Mouse (Mus musculus): ENCODE results near the gene C330007P06Rik. TPM values are rescaled to one million over a fixed set of nuclear protein-coding genes. Genes with fewer than 3 reads are reported as not detected.

C330007P06Rik gene
- polyA plus RNA-seq, 1 experiment from 2014 or later = 31.9 TPM

GRCm38 (mm10) chrX:36815022-36815421, 58.9 kb downstream of the C330007P06Rik start:
- Histone ChIP-seq H3K36me3 (ENCODE audit: control insufficient read depth, insufficient read depth, low read length) (no peaks in the 10 kb centered on the region), H3K9ac (ENCODE audit: low read depth, low read length) (no peak overlapping the region), H3K4me1 (ENCODE audit: control insufficient read depth, insufficient read depth, low read length) (no peaks in the 10 kb centered on the region), H3K4me3 (ENCODE audit: low read depth, low read length) (no peak overlapping the region), H3K9me3 (ENCODE audit: control insufficient read depth, low read length) (no peaks in the 10 kb centered on the region), H3K4me2 (ENCODE audit: low read depth, low read length) (no peak overlapping the region), H3K27ac (replicated peaks; ENCODE audit: low read depth, low read length) (no peak overlapping the region), H3K27me3 (replicated peaks; ENCODE audit: control insufficient read depth, insufficient read depth, low read length) (no peaks in the 10 kb centered on the region)
- WGBS = 74% methylated on average over 4 of the region's 4 CpGs
- ATAC-seq (ENCODE audit: low read depth) (no peak), DNase-seq (ENCODE audit: low spot score) (no peak)

DNA sequence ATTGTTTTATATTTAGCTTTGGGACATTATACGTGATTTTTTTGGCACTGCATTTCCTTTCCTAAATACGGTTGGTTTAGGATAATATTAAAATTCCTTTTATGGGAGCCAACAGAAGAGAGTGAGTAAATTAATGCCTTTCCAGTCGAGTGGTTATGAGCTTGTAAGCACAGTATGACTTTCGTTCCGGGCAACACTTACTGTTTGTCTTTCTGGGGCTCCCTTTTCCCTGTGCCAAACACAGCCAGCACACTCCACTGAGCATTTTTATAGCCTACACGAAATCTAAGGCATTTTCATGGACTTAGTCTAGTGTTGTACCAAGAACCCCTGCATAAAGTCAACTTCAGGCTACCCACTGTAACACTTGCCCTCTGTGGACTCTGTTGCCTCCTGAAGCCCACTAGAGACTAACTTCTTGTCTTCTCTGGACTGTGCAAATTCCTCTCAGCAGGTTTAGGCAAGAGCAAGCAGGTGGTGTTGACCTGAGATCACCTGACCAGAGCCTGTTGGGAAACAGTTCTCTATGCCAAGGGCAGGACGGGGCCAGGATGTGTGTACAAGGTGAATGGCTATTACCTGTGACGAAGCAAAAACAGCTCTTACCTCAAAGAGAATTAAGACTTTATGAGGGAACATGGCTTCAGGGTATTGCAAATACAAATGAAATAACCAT, 59.6 kb downstream of the C330007P06Rik start:
- ATAC-seq (ENCODE audit: low read depth) (no peak), DNase-seq (ENCODE audit: low spot score) (no peak)
- Histone ChIP-seq H3K36me3 (ENCODE audit: control insufficient read depth, insufficient read depth, low read length) (no peaks in the 10 kb centered on the region), H3K4me1 (ENCODE audit: control insufficient read depth, insufficient read depth, low read length) (no peaks in the 10 kb centered on the region), H3K9ac (ENCODE audit: low read depth, low read length) (no peak overlapping the region), H3K27me3 (replicated peaks; ENCODE audit: control insufficient read depth, insufficient read depth, low read length) (no peaks in the 10 kb centered on the region), H3K27ac (replicated peaks; ENCODE audit: low read depth, low read length) (no peak overlapping the region), H3K9me3 (ENCODE audit: control insufficient read depth, low read length) (no peaks in the 10 kb centered on the region), H3K4me2 (ENCODE audit: low read depth, low read length) (no peak overlapping the region), H3K4me3 (ENCODE audit: low read depth, low read length) (no peak overlapping the region)
- WGBS = 75% methylated on average over 8 of the region's 8 CpGs

GRCm38 (mm10) chrX:36811377-36811776, 62.5 kb downstream of the C330007P06Rik start:
- 44% methylated on average over 5 of the region's 5 CpGs for WGBS
- no peaks in the 10 kb centered on the region for H3K36me3 ChIP-seq (ENCODE audit: control insufficient read depth, insufficient read depth, low read length)
- H3K27me3 ChIP-seq (replicated peaks; ENCODE audit: control insufficient read depth, insufficient read depth, low read length) = no peaks in the 10 kb centered on the region
- DNase-seq (ENCODE audit: low spot score) = no peak
- ATAC-seq (ENCODE audit: low read depth) = no peak
- no peak overlapping the region for H3K9ac ChIP-seq (ENCODE audit: low read depth, low read length)
- H3K4me1 ChIP-seq (ENCODE audit: control insufficient read depth, insufficient read depth, low read length) = no peaks in the 10 kb centered on the region
- H3K4me3 ChIP-seq (ENCODE audit: low read depth, low read length) = no peak overlapping the region
- H3K9me3 ChIP-seq (ENCODE audit: control insufficient read depth, low read length) = no peaks in the 10 kb centered on the region
- H3K4me2 ChIP-seq (ENCODE audit: low read depth, low read length) = no peak overlapping the region
- no peak overlapping the region for H3K27ac ChIP-seq (replicated peaks; ENCODE audit: low read depth, low read length)

DNA sequence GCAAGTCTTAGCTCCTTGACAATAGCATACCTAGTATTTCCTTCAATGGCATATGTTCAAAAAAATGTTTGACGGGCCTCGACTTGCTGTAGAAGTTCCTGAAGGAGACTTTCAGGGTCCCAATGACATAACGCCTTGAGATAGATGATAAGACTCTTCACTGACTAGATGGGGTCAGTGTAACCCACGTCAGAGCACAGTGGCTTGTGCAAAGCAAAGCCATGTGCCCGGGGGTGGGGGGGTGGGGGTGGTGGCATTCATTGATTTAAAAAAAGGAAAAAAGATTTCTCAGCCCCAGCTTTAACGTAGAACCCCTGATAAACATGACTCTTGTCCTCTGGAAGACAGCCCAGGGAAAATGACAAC, 65.6 kb downstream of the C330007P06Rik start:
- H3K27ac ChIP-seq (replicated peaks; ENCODE audit: low read depth, low read length) = peak overlapping the region; percentile 63; the same call in 1 of the 2 replicates
- 59% methylated on average over 6 of the region's 6 CpGs for WGBS
- H3K4me1 ChIP-seq (ENCODE audit: control insufficient read depth, insufficient read depth, low read length) = no peaks in the 10 kb centered on the region
- DNase-seq (ENCODE audit: low spot score) (no peak), ATAC-seq (ENCODE audit: low read depth) (peak; percentile 31)
- H3K36me3 ChIP-seq (ENCODE audit: control insufficient read depth, insufficient read depth, low read length) = no peaks in the 10 kb centered on the region
- H3K4me2 ChIP-seq (ENCODE audit: low read depth, low read length) = peak overlapping the region; percentile 52; the same call in 1 of the 2 replicates
- H3K27me3 ChIP-seq (replicated peaks; ENCODE audit: control insufficient read depth, insufficient read depth, low read length) = no peaks in the 10 kb centered on the region
- H3K9me3 ChIP-seq (ENCODE audit: control insufficient read depth, low read length) = no peaks in the 10 kb centered on the region
- H3K4me3 ChIP-seq (ENCODE audit: low read depth, low read length) = peak overlapping the region; percentile 38
- no peak overlapping the region for H3K9ac ChIP-seq (ENCODE audit: low read depth, low read length)

DNA sequence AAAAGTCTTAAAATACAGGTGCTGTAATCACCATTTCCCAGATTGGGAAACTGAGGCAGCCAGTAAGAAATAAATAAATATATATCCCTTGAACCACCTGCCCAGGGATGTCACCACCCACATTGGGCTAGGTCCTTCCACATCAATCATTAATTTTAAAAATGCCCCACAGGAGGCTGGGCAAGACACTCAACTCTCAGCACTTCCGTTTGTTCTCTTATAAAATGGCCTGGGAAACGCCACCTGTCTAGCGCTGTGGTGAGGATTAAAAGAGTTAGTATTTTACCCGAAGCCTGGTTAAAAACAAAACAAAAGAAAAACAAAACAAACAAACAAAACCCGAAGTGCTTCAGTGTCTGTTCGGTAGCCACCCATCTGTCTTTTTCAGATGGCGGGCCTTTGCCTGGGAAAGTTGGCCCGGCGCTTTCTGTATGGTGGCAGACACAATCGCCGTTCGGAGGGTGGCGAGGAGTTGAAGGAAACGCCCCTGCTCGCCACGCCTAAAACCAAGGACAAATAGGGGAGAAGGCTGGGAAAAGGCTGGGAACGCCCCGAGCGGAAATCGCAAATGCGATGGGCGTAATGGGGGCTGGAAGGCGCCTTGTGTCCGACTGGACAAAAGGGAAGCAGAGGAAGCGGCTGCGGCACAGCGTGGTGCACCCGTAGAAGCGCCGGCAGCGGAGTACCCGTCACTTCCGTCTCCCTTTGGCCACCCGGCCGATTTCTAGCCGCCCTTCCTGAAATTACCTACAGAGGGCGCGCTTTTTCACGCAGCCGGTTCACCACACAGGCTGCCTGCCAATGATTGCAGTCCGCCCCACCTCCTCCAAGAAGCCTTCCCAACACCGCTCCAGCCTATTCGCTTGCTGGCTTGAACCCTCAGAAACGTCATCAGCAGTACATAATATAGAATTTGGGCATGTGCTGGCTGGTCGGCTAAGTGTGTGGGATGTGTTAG, 66.3 kb downstream of the C330007P06Rik start:
- H3K4me3 ChIP-seq (ENCODE audit: low read depth, low read length) = peak overlapping the region; percentile 38
- H3K9me3 ChIP-seq (ENCODE audit: control insufficient read depth, low read length) = no peaks in the 10 kb centered on the region
- H3K9ac ChIP-seq (ENCODE audit: low read depth, low read length) = peak overlapping the region; percentile 38; the same call in 1 of the 2 replicates
- DNase-seq (ENCODE audit: low spot score) (peak; percentile 92), ATAC-seq (ENCODE audit: low read depth) (peak; percentile 95)
- no peaks in the 10 kb centered on the region for H3K4me1 ChIP-seq (ENCODE audit: control insufficient read depth, insufficient read depth, low read length)
- no peaks in the 10 kb centered on the region for H3K27me3 ChIP-seq (replicated peaks; ENCODE audit: control insufficient read depth, insufficient read depth, low read length)
- H3K27ac ChIP-seq (replicated peaks; ENCODE audit: low read depth, low read length) = peak overlapping the region; percentile 63
- H3K4me2 ChIP-seq (ENCODE audit: low read depth, low read length) = peak overlapping the region; percentile 52
- H3K36me3 ChIP-seq (ENCODE audit: control insufficient read depth, insufficient read depth, low read length) = no peaks in the 10 kb centered on the region
- WGBS = 13% methylated on average over 34 of the region's 45 CpGs

GRCm38 (mm10) chrX:36805466-36806235, 68.3 kb downstream of the C330007P06Rik start:
- H3K9me3 ChIP-seq (ENCODE audit: control insufficient read depth, low read length) = no peaks in the 10 kb centered on the region
- H3K4me2 ChIP-seq (ENCODE audit: low read depth, low read length) = no peak overlapping the region
- no peak for ATAC-seq (ENCODE audit: low read depth)
- no peaks in the 10 kb centered on the region for H3K36me3 ChIP-seq (ENCODE audit: control insufficient read depth, insufficient read depth, low read length)
- H3K4me1 ChIP-seq (ENCODE audit: control insufficient read depth, insufficient read depth, low read length) = no peaks in the 10 kb centered on the region
- no peak overlapping the region for H3K27ac ChIP-seq (replicated peaks; ENCODE audit: low read depth, low read length)
- DNase-seq (ENCODE audit: low spot score) = no peak
- H3K4me3 ChIP-seq (ENCODE audit: low read depth, low read length) = no peak overlapping the region
- H3K9ac ChIP-seq (ENCODE audit: low read depth, low read length) = no peak overlapping the region
- WGBS = 63% methylated on average over 5 of the region's 5 CpGs
- H3K27me3 ChIP-seq (replicated peaks; ENCODE audit: control insufficient read depth, insufficient read depth, low read length) = no peaks in the 10 kb centered on the region

- no peaks in the 10 kb centered on the region for H3K36me3 ChIP-seq (ENCODE audit: control insufficient read depth, insufficient read depth, low read length)
- H3K9ac ChIP-seq (ENCODE audit: low read depth, low read length) = no peak overlapping the region
- no peak overlapping the region for H3K4me3 ChIP-seq (ENCODE audit: low read depth, low read length)
- WGBS = 45% methylated on average over 5 of the region's 5 CpGs
- no peaks in the 10 kb centered on the region for H3K4me1 ChIP-seq (ENCODE audit: control insufficient read depth, insufficient read depth, low read length)
- no peak overlapping the region for H3K4me2 ChIP-seq (ENCODE audit: low read depth, low read length)
- no peak for ATAC-seq (ENCODE audit: low read depth)
- no peaks in the 10 kb centered on the region for H3K9me3 ChIP-seq (ENCODE audit: control insufficient read depth, low read length)
- no peak for DNase-seq (ENCODE audit: low spot score)
- no peaks in the 10 kb centered on the region for H3K27me3 ChIP-seq (replicated peaks; ENCODE audit: control insufficient read depth, insufficient read depth, low read length)
- no peak overlapping the region for H3K27ac ChIP-seq (replicated peaks; ENCODE audit: low read depth, low read length)
These were observed 69.7 kb downstream of the C330007P06Rik start for GRCm38 (mm10) chrX:36804196-36804595.

DNA sequence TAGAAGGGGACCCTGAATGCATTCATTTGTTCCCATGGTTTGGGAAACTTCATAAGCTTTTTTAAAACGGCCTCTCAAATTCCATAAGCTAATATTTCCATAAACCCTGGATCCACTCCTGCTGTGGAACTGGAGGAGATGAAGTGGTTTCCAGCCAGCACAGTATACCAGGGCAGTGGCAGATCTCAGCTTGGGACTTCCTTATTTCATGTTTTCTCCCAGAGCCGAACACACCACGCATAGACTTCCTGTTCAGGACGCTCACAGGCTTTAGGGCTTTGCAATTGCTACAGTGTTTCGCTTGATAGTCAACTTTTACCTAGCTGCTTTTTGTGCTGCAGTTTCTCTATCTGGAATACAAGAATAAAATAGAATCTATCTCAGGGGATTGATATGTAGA, 70.7 kb downstream of the C330007P06Rik start:
- Histone ChIP-seq H3K4me2 (ENCODE audit: low read depth, low read length) (no peak overlapping the region), H3K9ac (ENCODE audit: low read depth, low read length) (no peak overlapping the region), H3K4me3 (ENCODE audit: low read depth, low read length) (no peak overlapping the region), H3K36me3 (ENCODE audit: control insufficient read depth, insufficient read depth, low read length) (no peaks in the 10 kb centered on the region), H3K4me1 (ENCODE audit: control insufficient read depth, insufficient read depth, low read length) (no peaks in the 10 kb centered on the region), H3K27ac (replicated peaks; ENCODE audit: low read depth, low read length) (no peak overlapping the region), H3K27me3 (replicated peaks; ENCODE audit: control insufficient read depth, insufficient read depth, low read length) (no peaks in the 10 kb centered on the region), H3K9me3 (ENCODE audit: control insufficient read depth, low read length) (no peaks in the 10 kb centered on the region)
- WGBS = 63% methylated on average over 5 of the region's 5 CpGs
- DNase-seq (ENCODE audit: low spot score) (no peak), ATAC-seq (ENCODE audit: low read depth) (no peak)
